ENCODE assay signal across 8 mouse cellular contexts in the genomic region with DNA sequence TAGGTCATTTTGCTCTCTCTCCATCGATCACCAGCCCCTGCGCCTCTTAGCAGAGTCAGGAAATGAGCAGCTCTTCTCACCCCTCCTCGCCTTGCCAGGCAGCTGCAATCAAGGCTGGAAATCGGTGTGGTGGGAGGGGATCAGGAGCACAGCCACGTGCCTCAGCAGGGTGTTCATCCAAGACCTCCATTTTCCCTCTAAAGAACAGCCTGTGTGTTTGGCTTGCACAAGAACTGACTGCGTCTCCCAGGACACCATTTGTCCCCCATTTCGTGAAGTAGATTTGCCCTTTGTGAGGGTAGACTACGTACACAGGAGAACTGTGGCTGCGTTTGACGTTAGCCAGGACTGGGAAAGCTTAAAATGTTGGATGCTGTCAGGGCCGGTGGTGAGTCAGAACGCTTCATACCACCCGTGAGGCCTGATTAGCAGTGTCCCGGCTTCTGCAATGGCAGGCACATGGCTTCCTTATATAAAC. TPM values are rescaled to one million over a fixed set of nuclear protein-coding genes. Genes with fewer than 3 reads are reported as not detected.
DNase-seq lines count a peak whose midpoint lies in the region.

No protein-coding gene starts in this region.

- intact Hi-C loops in left cerebral cortex, postnatal 25 days (cut with DNase I): no loop called here

- peak; percentile 41 to 44 for DNase-seq in left cerebral cortex, postnatal 25 days (ENCODE audit: low spot score in 2 of 2)
- no peak for DNase-seq in left cerebral cortex, adult 8-10 months (ENCODE audit: low spot score in 2 of 2)
- peak; percentile 78 for DNase-seq in brain, adult 2 months (ENCODE audit: low read depth, low spot score)
- DNase-seq in heart, embryonic 10.5 days (ENCODE audit: low spot score): no peak
- peak; percentile 47 to 50 for DNase-seq in layer of hippocampus, postnatal 14 days (ENCODE audit: low spot score in 2 of 2)
- DNase-seq in midbrain, embryonic 10.5 days (ENCODE audit: low spot score): no peak
- peak; percentile 35 for DNase-seq in testis, postnatal 14 days (ENCODE audit: low spot score)
- no peak for DNase-seq in B cell, adult 2 months

- H3K4me3 ChIP-seq in heart, embryonic 10.5 days: peak overlapping the region; percentile 34; the same call in 1 of the 2 replicates
- no peak overlapping the region for H3K4me3 ChIP-seq in midbrain, embryonic 10.5 days

- 11% methylated on average over 14 of the region's 14 CpGs for WGBS in heart, embryonic 10.5 days
- 53% methylated on average over 14 of the region's 14 CpGs for WGBS in midbrain, embryonic 10.5 days

- H3K9me3 ChIP-seq in heart, embryonic 10.5 days: no peaks in the 10 kb centered on the region
- H3K9me3 ChIP-seq in midbrain, embryonic 10.5 days (replicated peaks): no peaks in the 10 kb centered on the region

- H3K4me1 ChIP-seq in heart, embryonic 10.5 days: peaks cover 85% of the 10 kb centered on the region
- peaks cover 65% of the 10 kb centered on the region for H3K4me1 ChIP-seq in midbrain, embryonic 10.5 days

- H3K27ac ChIP-seq in heart, embryonic 10.5 days: peak overlapping the region; percentile 86
- H3K27ac ChIP-seq in midbrain, embryonic 10.5 days (replicated peaks): peak overlapping the region; percentile 66

- 0 out of 2 replicates have a peak, but pooled peaks cover 5% of the 10 kb centered on the region for H3K36me3 ChIP-seq in heart, embryonic 10.5 days
- no peaks in the 10 kb centered on the region for H3K36me3 ChIP-seq in midbrain, embryonic 10.5 days

- H3K27me3 ChIP-seq in heart, embryonic 10.5 days (ENCODE audit: insufficient read depth, poor library complexity, severe bottlenecking): no peaks in the 10 kb centered on the region
- peaks cover 33% of the 10 kb centered on the region for H3K27me3 ChIP-seq in midbrain, embryonic 10.5 days (ENCODE audit: low read depth, poor library complexity, severe bottlenecking)

RNA-seq across cellular contexts. Expression of a gene that starts 6.2 kb away (rescaled TPM):
- 1 to 10 TPM; 6.4 to 7.5 TPM for total RNA-seq in left cerebral cortex, postnatal 25 days (2021)
- 10 to 100 TPM in 1 of 4 experiments, 1 to 10 TPM in 3; 8.2 to 10.2 (median 9.3) TPM for total RNA-seq in left cerebral cortex, adult 8-10 months (2022)
- polyA plus RNA-seq in heart, embryonic 10.5 days (2016; fragmentation: Nextera tagmentation; extraction: Ambion mirVana): 13.3 and 19.8 TPM in 2 replicates
- total RNA-seq in layer of hippocampus, postnatal 14 days (2021): 10 to 100 TPM in 1 of 2 experiments, 1 to 10 TPM in 1; 8.9 to 10.3 TPM
- polyA plus RNA-seq in midbrain, embryonic 10.5 days (2016; fragmentation: Nextera tagmentation; extraction: Ambion mirVana): 6.4 and 7.2 TPM in 2 replicates

Comparison
In these comparisons a context has a peak if more than half of its experiments do, and no peak if none do; other contexts are left out.
1. DNase-seq: peak in left cerebral cortex, postnatal 25 days (2 of 2), brain, adult 2 months (single experiment), layer of hippocampus, postnatal 14 days (2 of 2) and testis, postnatal 14 days (single experiment); none in left cerebral cortex, adult 8-10 months (0 of 2), heart, embryonic 10.5 days (single experiment), midbrain, embryonic 10.5 days (single experiment) and B cell, adult 2 months (0 of 2).